Mouse (Mus musculus): Measurements from ENCODE around the gene Sspn. TPM values are rescaled to one million over a fixed set of nuclear protein-coding genes. Genes with fewer than 3 reads are reported as not detected.

Gene Sspn
- total and polyA plus RNA-seq, 3 experiments = 0.04 to 0.14 (median 0.13) TPM

- no peaks in the 10 kb centered on the region for H3K27me3 ChIP-seq (replicated peaks)
Observed at GRCm38 (mm10) chr6:145998314-145999007, 67.0 kb downstream of the Sspn start.

GRCm38 (mm10) chr6:146000767-146001166, 69.3 kb downstream of the Sspn start:
- Histone ChIP-seq H3K9ac (ENCODE audit: insufficient read depth, low read depth) (no peak overlapping the region), H3K9me3 (replicated peaks; ENCODE audit: low read length) (no peaks in the 10 kb centered on the region), H3K27ac (ENCODE audit: insufficient read depth, low read depth) (peak overlapping the region; percentile 37), H3K36me3 (replicated peaks in 1 of 2; ENCODE audit: control insufficient read depth in 1 of 2, insufficient read depth in 1 of 2, low read length in 1 of 2) (peaks cover 0 to 43% of the 10 kb centered on the region in 2 experiments), H3K27me3 (replicated peaks) (no peaks in the 10 kb centered on the region), H3K79me2 (replicated peaks; ENCODE audit: control insufficient read depth, extremely low read depth, insufficient read depth, poor library complexity, severe bottlenecking) (no peaks in the 10 kb centered on the region), H3K4me1 (ENCODE audit: control insufficient read depth in 1 of 2, insufficient read depth in 2 of 2) (peaks cover 47 to 51% of the 10 kb centered on the region in 2 experiments), H3K4me2 (ENCODE audit: insufficient read depth, low read depth, poor library complexity, severe bottlenecking) (no peak overlapping the region), H3K4me3 (replicated peaks in 1 of 3; ENCODE audit: low read depth in 2 of 3, low read length in 2 of 3, poor library complexity in 1 of 3) (peak overlapping the region in 1 of 3 experiments; percentile 1)
- in situ Hi-C loops (cut with MboI; ENCODE audit: low pct_ligation_motif_present, low pct_unique_long_range_greater_than_20kb, low sequenced_read_pairs) (no loop called here), dilution Hi-C loops (cut with MboI; ENCODE audit: extremely low pct_ligation_motif_present, extremely low pct_unique_long_range_greater_than_20kb, low sequenced_read_pairs) (no loop called here)
- DNase-seq (ENCODE audit: extremely low read depth) = no peak
- peak; percentile 82 for TF ChIP-seq JUN (IDR thresholded peaks at IDR 0.05; ENCODE audit: insufficient read depth, low read depth, low read length)
- TF ChIP-seq BHLHE40 (IDR thresholded peaks at IDR 0.05; ENCODE audit: low read depth, low read length) = peak; percentile 69
- TF ChIP-seq IRF4 (IDR thresholded peaks at IDR 0.05; ENCODE audit: low read depth, low read length) = peak; percentile 89
- peak; percentile 80 for TF ChIP-seq EP300 (IDR thresholded peaks at IDR 0.05; ENCODE audit: low read length)
- peak; percentile 31; the same call in 1 of the 2 replicates for TF ChIP-seq MAFK (IDR thresholded peaks at IDR 0.05; ENCODE audit: insufficient replicate concordance, low read length)
- no peak for TF ChIP-seq ZKSCAN1 (IDR thresholded peaks at IDR 0.05; ENCODE audit: borderline replicate concordance, low read depth, low read length)
- peak; percentile 86 for TF ChIP-seq JUND (conservative IDR thresholded peaks at IDR 0.05; ENCODE audit: low read depth, low read length)
- peak; percentile 72 for TF ChIP-seq ETS1 (conservative IDR thresholded peaks at IDR 0.05; ENCODE audit: low read depth, low read length)
- no peak for TF ChIP-seq HCFC1 (IDR thresholded peaks at IDR 0.05; ENCODE audit: low read depth, low read length)

More at GRCm38 (mm10) chr6:145998314-145999007, 67.0 kb downstream of the Sspn start:
- H3K4me3 ChIP-seq (replicated peaks in 1 of 3; ENCODE audit: low read depth in 2 of 3, low read length in 2 of 3, poor library complexity in 1 of 3) = no peak overlapping the region
- H3K4me2 ChIP-seq (ENCODE audit: insufficient read depth, low read depth, poor library complexity, severe bottlenecking) = no peak overlapping the region
- no peaks in the 10 kb centered on the region for H3K9me3 ChIP-seq (replicated peaks; ENCODE audit: low read length)
- H3K79me2 ChIP-seq (replicated peaks; ENCODE audit: control insufficient read depth, extremely low read depth, insufficient read depth, poor library complexity, severe bottlenecking) = no peaks in the 10 kb centered on the region
- no peak overlapping the region for H3K27ac ChIP-seq (ENCODE audit: insufficient read depth, low read depth)
- no peak for TF ChIP-seq ZC3H11A (IDR thresholded peaks at IDR 0.05; ENCODE audit: low read depth, low read length)
- TF ChIP-seq RAD21 (IDR thresholded peaks at IDR 0.05; ENCODE audit: low read depth, low read length) = no peak
- no peak for TF ChIP-seq ELF1 (IDR thresholded peaks at IDR 0.05; ENCODE audit: low read depth, low read length)
- TF ChIP-seq TCF12 (IDR thresholded peaks at IDR 0.05; ENCODE audit: low read depth, low read length) = no peak
- TF ChIP-seq EP300 (IDR thresholded peaks at IDR 0.05; ENCODE audit: low read length) = no peak
- no peak for TF ChIP-seq CTCF (conservative IDR thresholded peaks at IDR 0.05 in 1 of 2, IDR thresholded peaks at IDR 0.05 in 1 of 2; ENCODE audit: low read depth in 2 of 2, low read length in 2 of 2)
- no peak for TF ChIP-seq USF2 (conservative IDR thresholded peaks at IDR 0.05; ENCODE audit: low read depth, low read length)
- peaks cover 31 to 32% of the 10 kb centered on the region in 2 experiments for H3K4me1 ChIP-seq (ENCODE audit: control insufficient read depth in 1 of 2, insufficient read depth in 2 of 2)
- dilution Hi-C loops (cut with MboI; ENCODE audit: extremely low pct_ligation_motif_present, extremely low pct_unique_long_range_greater_than_20kb, low sequenced_read_pairs) (no loop called here), in situ Hi-C loops (cut with MboI; ENCODE audit: low pct_ligation_motif_present, low pct_unique_long_range_greater_than_20kb, low sequenced_read_pairs) (no loop called here)
- H3K9ac ChIP-seq (ENCODE audit: insufficient read depth, low read depth) = no peak overlapping the region
- no peak for DNase-seq (ENCODE audit: extremely low read depth)
- peaks cover 0 to 43% of the 10 kb centered on the region in 2 experiments for H3K36me3 ChIP-seq (replicated peaks in 1 of 2; ENCODE audit: control insufficient read depth in 1 of 2, insufficient read depth in 1 of 2, low read length in 1 of 2)

All from CH12.LX (cell line).